Mouse (Mus musculus) E14TG2a.4 (cell line): ENCODE measurements around the gene Cyp2d9.

Source experiments
- CTCF ChIP-seq: conservative IDR thresholded peaks from 2 replicates; pipeline ENCODE4 v1.5.1; 2014; ENCODE audit warnings: low read length
- NANOG ChIP-seq: IDR thresholded peaks from 2 replicates; pipeline ENCODE4 v1.6.1; 2014; ENCODE audit warnings: borderline replicate concordance, low read length, mixed read lengths

GRCm38 (mm10) chr15:82402106-82402505, 31.1 kb upstream of the Cyp2d9 start:
- TF ChIP-seq CTCF (no peak), NANOG (no peak)
